Mouse (Mus musculus) retina, adult 2 months (tissue): ENCODE data around the gene Stx2.

ENCODE experiments used
- DNase-seq: peaks from one replicate; pipeline ENCODE4 v3.0.0-alpha.2; 2012; ENCODE audit warnings: low read depth, low spot score

The Stx2 gene

GRCm38 (mm10) chr5:128953278-128954070, 54.9 kb downstream of the Stx2 start, which contains the start of gene Rimbp2:
Gene Rimbp2 (minus strand): TSS chr5:128953486.
- no peak for DNase-seq

GRCm38 (mm10) chr5:128952291-128953195, 55.8 kb downstream of the Stx2 start:
- no peak for DNase-seq

DNA sequence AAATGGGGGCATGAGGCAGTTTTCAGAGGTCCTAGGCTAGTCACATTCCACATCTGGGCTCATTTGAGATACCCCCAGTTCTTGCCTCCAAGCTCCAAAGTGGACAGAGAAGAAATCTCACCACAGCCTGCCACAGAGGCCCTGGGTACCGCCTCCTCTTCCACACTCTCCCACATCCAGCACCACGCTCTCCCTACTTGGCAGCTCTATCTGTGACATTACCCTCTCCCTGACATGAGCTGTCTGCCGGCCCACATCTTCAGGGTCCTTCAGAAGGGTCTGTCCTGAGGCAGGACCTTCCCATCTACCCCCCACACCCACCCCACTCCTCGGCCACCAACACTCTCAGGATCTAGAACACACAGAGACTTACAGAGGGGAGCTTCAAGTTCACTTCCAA, 56.9 kb downstream of the Stx2 start:
- DNase-seq = no peak

DNA sequence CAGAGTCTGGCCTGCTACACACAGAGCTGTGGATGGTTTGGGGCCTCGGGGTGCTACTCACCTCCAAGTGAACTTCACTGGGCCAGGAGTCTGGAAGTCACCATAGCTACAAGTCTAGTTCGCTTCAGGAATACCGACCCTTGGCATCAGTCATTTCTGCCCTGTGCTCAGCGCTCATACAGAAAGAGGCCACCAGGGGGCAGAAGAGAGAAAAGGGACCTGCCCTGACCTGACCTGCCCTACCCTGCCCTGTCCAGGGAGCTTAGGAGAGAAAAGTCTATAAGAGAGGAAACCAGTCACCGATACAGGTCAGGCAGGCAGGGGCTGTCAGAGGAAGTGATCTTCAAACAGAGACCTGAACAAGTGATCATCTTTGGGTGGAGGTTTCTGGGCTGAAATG, 61.3 kb downstream of the Stx2 start:
- no peak for DNase-seq

DNA sequence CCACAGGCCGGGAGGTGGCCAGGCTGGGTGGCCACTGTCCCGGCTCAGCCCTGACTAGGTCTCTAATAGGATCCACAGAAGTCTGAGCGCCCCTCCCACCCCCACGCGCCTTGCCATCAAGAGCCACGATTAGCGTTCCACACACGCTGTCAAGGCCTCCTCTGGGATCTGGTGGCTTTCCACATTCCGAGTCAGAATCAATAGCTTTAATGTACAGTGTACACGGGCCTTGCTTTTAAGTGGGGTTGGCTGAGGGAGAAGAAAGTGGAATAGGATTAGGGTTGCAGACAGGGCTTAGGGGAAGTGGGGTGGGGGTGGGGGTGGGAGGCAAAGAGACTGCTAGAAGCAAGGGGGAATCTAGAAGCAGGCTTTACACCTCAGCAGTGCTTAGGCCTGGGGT, 67.9 kb downstream of the Stx2 start:
- no peak for DNase-seq

DNA sequence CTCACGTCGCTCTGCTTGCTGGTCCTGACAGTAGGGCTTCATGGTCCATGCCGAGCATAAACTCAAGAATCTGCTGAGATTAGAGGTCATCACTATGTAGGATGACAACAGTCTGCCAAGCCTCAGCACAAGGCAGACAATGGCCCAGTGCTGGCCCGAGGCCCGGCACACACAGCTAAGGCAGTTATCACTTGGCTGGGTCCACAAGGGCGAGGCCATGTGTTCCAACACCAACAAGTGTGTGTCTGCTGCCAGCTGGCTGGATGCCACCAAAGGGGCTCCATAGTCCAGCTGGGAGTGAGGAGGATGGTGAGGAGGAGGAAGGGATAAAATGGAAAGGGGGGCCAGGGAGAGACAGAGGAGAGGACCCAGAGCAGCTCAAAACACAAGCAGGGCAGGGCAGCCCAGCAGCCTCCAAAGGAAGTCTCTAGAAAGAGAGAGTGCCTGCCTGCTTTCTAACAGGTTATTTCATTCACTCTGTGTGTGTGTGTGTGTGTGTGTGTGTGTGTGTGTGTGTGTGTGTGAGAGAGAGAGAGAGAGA, 72.9 kb downstream of the Stx2 start:
- DNase-seq = no peak
